Mouse (Mus musculus) cerebellum, adult 2 months (tissue): ENCODE measurements at regions not wholly inside any gene's neighbourhood (a gene's known extent, or its start where the extent isn't known, plus 50 kb on each side); places are given as distances from the start of the nearest gene placed in this dataset.

Source experiments
- DNase-seq, 2 experiments: peaks; one replicate each; pipeline ENCODE4 v3.0.0; 2021
- H3K27ac ChIP-seq: fragments of 200-500 bp; 2 replicates; pipeline ENCODE4 v1.5.1; 2012; ENCODE audit warnings: low read length, control low read depth, inconsistent platforms; ENCODE audit not compliant: insufficient read depth
- H3K27me3 ChIP-seq: fragments of 200-500 bp; 2 replicates; pipeline ENCODE4 v1.6.1; 2012; ENCODE audit warnings: inconsistent platforms, mild to moderate bottlenecking, low read length, moderate library complexity; ENCODE audit not compliant: control insufficient read depth, insufficient read depth
- H3K4me1 ChIP-seq: fragments of 200-500 bp; 2 replicates; pipeline ENCODE4 v1.6.1; 2011; ENCODE audit warnings: low read length; ENCODE audit not compliant: control insufficient read depth, insufficient read depth
- H3K4me3 ChIP-seq: fragments of 200-500 bp; replicated peaks from 2 replicates; pipeline ENCODE3; 2011; ENCODE audit warnings: mild to moderate bottlenecking, low read depth, low read length, control low read depth; ENCODE audit not compliant: insufficient read depth
- CTCF ChIP-seq: fragments of 200-500 bp; IDR thresholded peaks from 2 replicates; pipeline ENCODE4 v1.5.1; 2011; ENCODE audit warnings: low read depth, mild to moderate bottlenecking, control low read depth, low read length, moderate library complexity, borderline replicate concordance; ENCODE audit not compliant: insufficient read depth
- POLR2A ChIP-seq: fragments of 200-500 bp; IDR thresholded peaks from 2 replicates; pipeline ENCODE4 v1.6.1; 2011; ENCODE audit warnings: low read length, control low read depth, borderline replicate concordance; ENCODE audit not compliant: insufficient read depth
- WGBS: fragments of 180-500 bp; shearing (Covaris S2); methylation state at CpG from one replicate; pipeline ENCODE4 v1.1.7; 2018; 5-methylcytosine and 5-hydroxymethylcytosine counted together

DNA sequence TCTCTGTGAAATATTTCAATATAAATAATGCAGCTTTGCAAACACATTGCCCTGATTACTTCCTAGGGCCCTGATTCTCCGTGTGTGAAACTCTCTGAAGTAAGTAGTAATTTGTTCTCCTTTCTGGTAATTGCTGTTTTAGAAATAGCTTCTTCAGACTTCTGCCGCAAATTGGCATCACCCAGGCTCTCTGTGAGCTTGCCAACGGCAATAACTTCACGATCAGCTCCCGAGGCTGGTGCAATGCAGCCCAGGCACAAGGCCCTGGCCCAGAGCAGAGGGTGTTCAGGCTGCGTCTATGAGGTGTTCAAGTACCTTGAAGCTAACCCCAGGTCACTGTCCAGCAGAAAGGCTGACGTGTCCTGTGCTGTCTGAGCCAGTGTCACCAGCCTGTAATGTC is 310.8 kb upstream of the Kcnab2 start:
- TF ChIP-seq POLR2A (no peak), CTCF (no peak)
- no peak for DNase-seq
- H3K4me1 ChIP-seq = no peaks in the 10 kb centered on the region; the same call in 1 of the 2 replicates
- H3K27me3 ChIP-seq = no peaks in the 10 kb centered on the region
- no peak overlapping the region for H3K27ac ChIP-seq
- WGBS = 54% methylated on average over 7 of the region's 7 CpGs
- H3K4me3 ChIP-seq = no peak overlapping the region

GRCm38 (mm10) chr4:152784972-152785371 is 307.3 kb upstream of the Kcnab2 start:
- no peak for TF ChIP-seq POLR2A
- no peak for TF ChIP-seq CTCF
- H3K4me3 ChIP-seq = no peak overlapping the region
- no peak for DNase-seq
- 63% methylated on average over 2 of the region's 2 CpGs for WGBS
- H3K27ac ChIP-seq = no peak overlapping the region
- peaks cover 6% of the 10 kb centered on the region; the same call in 1 of the 2 replicates for H3K4me1 ChIP-seq
- no peaks in the 10 kb centered on the region for H3K27me3 ChIP-seq

DNA sequence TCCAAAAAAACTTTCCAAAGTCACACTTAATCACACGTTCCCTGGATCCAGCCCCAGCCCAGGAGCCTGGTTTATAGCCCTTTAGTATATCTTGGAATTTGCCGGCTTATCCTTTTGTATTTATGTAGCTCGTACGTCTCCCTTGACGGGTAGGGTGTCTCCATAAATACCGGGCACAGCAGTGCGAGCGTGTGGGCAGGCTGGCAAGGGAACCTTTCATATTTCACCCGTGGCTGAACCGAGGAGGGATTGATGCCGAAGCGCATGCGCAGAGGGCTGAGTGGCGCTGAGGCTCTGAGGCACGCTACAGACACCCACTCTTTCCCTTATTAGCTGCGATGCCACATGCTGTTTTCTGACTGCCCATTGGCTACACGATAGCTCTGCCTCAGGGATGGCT is 301.9 kb upstream of the Kcnab2 start:
- Histone ChIP-seq H3K27ac (no peak overlapping the region), H3K27me3 (no peaks in the 10 kb centered on the region), H3K4me3 (peak overlapping the region; percentile 20), H3K4me1 (peaks cover 10% of the 10 kb centered on the region)
- DNase-seq = peak; percentile 30 to 40
- TF ChIP-seq POLR2A = no peak
- no peak for TF ChIP-seq CTCF
- WGBS = 13% methylated on average over 17 of the region's 17 CpGs

- no peak overlapping the region for H3K27ac ChIP-seq
- H3K27me3 ChIP-seq = no peaks in the 10 kb centered on the region
- H3K4me1 ChIP-seq = peaks cover 4% of the 10 kb centered on the region; the same call in 1 of the 2 replicates
- 75% methylated on average over 6 of the region's 6 CpGs for WGBS
- no peak overlapping the region for H3K4me3 ChIP-seq
- DNase-seq = no peak
- TF ChIP-seq POLR2A (no peak), CTCF (no peak)
Measured at GRCm38 (mm10) chr4:152775801-152776200, 298.1 kb upstream of the Kcnab2 start.

DNA sequence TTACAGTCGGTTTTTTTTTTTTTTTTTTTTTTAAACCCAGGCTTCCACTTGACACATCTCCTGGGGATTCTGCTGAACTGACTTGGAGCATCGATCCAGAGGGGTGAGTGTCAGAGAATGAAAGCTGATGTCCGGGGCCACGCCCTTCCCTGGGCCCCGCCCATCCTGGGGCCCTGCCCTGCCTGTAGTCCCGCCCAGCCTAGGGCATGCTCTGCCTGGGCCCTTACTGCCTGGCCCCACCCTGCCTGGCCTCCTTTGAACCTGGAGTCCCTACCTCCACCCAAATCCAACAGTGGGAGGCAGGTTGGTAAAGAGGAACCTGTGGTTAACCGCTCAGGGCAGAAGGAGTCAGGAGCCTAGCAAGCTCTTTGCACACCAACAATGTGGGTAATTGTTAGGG is 293.7 kb upstream of the Kcnab2 start:
- H3K27me3 ChIP-seq = no peaks in the 10 kb centered on the region
- TF ChIP-seq POLR2A = no peak
- TF ChIP-seq CTCF = no peak
- H3K4me1 ChIP-seq = no peaks in the 10 kb centered on the region
- no peak overlapping the region for H3K4me3 ChIP-seq
- DNase-seq = no peak
- H3K27ac ChIP-seq = no peak overlapping the region
- 81% methylated on average over 7 of the region's 7 CpGs for WGBS

DNA sequence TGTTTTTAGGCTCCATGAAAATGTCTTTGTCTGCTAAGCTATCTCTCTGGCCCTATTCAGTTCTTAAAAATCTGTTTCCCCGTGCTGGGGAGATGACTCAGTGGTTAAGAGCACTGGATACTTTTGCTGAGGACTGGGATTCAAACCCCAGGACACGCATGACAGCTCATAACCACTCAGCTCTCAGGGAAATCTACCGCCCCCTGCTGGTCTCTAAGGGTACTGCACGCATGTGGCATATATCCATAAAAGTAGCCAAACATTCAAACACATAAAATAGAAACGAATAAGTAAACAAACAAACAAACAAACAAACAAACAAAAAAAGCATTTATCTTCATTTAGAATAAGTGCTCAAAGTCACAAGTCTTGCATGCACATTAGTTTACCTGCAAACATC is 289.7 kb upstream of the Kcnab2 start:
- no peak overlapping the region for H3K4me3 ChIP-seq
- WGBS = 86% methylated on average over 5 of the region's 5 CpGs

DNA sequence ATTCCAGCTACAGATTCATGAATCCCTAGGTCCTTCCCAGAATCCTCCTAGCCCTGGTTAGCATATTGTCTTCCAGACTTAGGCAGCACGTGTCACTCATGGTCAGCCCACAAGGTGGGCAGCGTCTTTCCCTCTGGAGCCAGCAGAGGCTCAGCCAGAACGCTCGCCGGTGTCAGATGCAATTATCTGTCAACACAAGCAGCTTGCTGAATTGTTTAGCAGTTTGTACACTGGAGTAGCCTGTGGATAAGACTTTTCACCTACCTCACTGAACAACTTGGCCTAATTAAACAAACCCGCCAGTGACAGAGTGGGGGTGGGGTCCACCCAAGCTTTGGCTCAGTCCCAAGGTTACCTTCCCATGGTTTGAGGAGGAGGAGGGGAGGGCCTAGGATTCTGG is 285.4 kb upstream of the Kcnab2 start:
- 27% methylated on average over 6 of the region's 6 CpGs for WGBS
- H3K4me3 ChIP-seq = no peak overlapping the region
- DNase-seq = no peak
- no peaks in the 10 kb centered on the region for H3K27me3 ChIP-seq
- no peak for TF ChIP-seq CTCF
- TF ChIP-seq POLR2A = no peak
- no peaks in the 10 kb centered on the region; the same call in 1 of the 2 replicates for H3K4me1 ChIP-seq
- H3K27ac ChIP-seq = no peak overlapping the region

More for the DNA sequence above, 289.7 kb upstream of the Kcnab2 start:
- no peak overlapping the region for H3K27ac ChIP-seq
- no peaks in the 10 kb centered on the region for H3K27me3 ChIP-seq
- DNase-seq = no peak
- H3K4me1 ChIP-seq = no peaks in the 10 kb centered on the region; the same call in 1 of the 2 replicates
- TF ChIP-seq CTCF (no peak), POLR2A (no peak)

GRCm38 (mm10) chr4:152762576-152762975 is 284.9 kb upstream of the Kcnab2 start:
- H3K27ac ChIP-seq = no peak overlapping the region
- H3K4me1 ChIP-seq = no peaks in the 10 kb centered on the region; the same call in 1 of the 2 replicates
- no peak overlapping the region for H3K4me3 ChIP-seq
- no peak for DNase-seq
- whole genome bisulfite sequencing = 87% methylated on average over 4 of the region's 4 CpGs
- no peak for TF ChIP-seq CTCF
- no peak for TF ChIP-seq POLR2A
- H3K27me3 ChIP-seq = no peaks in the 10 kb centered on the region
